Mouse (Mus musculus) embryo, embryonic 10.5 days (tissue): ENCODE results near the gene Cyb5r2.
A peak's percentile ranks its signal among the peaks of the same experiment; 100 is the strongest.

Source experiments
- DNase-seq: peaks from one replicate; pipeline ENCODE4 v3.0.0-alpha.2; 2015; ENCODE audit warnings: low spot score

Cyb5r2 gene

GRCm38 (mm10) chr7:107722536-107722935 lies 35.3 kb downstream of the Cyb5r2 start:
- no peak for DNase-seq

DNA sequence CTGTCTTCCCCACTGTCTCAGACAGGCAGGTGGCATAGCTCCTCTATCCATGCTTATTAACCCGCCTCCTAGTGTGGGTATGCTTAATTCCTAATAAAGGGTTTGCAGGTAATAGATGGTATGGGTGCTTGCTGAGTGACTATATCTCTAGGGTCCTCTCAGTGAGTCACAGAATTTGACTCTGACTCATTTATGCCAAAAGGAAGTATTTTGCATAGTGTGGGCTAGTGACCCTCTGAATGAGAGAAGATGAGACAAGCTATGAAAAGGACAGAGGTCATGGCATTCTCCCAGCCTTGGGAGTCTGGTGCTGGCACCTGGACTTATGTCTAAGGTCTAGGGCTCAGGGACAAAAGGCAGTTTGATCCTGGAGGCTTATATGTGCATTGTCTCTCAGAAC lies 37.1 kb downstream of the Cyb5r2 start:
- DNase-seq: no peak

DNA sequence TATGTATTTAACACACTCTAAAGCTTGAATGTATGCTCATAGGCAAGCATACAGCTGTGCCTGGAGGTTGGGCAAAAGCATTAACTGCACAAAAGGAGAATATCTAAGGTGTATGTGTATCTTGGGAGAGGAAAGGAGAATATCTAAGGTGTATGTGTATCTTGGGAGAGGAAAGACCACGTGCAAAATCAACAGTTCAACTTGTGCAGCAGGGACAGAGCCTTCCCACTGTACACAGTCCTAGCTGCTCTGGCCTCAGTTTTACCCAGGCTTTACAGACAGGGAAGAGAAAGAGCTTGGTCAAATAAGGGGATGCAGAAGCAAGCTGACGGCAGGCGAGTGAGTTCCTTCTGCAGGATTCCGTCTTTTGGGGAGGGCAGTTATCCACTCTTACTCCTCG lies 43.8 kb downstream of the Cyb5r2 start:
- no peak for DNase-seq

DNA sequence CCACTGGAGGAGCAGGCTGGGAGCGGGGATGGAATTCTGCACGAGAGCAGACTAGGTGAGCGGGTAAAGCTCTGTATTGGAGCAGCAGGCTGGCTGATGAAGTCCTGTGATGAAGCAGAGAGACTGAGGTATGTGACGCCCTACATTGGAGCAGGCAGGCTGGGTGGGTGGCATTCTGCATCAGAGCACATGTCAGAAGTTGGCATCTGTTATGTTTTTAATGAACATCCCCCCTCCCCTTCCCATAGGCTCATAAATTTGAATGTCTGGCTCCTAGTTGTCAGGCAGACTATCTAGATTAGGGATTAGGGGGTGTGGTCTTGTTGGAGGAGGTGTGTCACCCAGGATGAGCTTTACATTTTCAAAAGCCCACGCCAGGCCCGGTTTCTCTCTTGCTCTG lies 45.1 kb downstream of the Cyb5r2 start:
- DNase-seq: no peak

- peak; percentile 85 for DNase-seq
These were observed 49.2 kb downstream of the Cyb5r2 start for GRCm38 (mm10) chr7:107708491-107709112.

- DNase-seq: no peak
These were observed 50.2 kb downstream of the Cyb5r2 start for GRCm38 (mm10) chr7:107707650-107708049.

DNA sequence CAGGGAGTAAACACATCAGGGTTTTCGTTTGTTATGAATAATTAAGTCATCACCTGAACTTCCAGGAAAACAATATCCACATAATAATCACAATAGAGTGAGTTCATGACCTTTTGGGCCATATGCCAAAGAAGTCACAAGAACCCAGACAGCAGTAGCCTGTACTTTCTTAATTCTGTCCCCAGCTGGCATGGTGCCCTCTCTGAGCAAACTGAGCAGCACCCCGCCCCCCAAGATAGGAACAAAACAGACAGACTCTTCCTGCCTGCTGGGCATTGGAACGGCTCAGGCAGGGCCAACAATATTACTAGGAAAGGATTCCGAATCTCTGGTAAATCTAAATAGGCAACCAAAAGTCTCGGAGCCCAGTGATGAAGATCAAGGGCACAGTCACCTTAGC lies 51.9 kb downstream of the Cyb5r2 start:
- no peak for DNase-seq

- no peak for DNase-seq
These were observed 55.1 kb downstream of the Cyb5r2 start for GRCm38 (mm10) chr7:107702461-107703380.

DNA sequence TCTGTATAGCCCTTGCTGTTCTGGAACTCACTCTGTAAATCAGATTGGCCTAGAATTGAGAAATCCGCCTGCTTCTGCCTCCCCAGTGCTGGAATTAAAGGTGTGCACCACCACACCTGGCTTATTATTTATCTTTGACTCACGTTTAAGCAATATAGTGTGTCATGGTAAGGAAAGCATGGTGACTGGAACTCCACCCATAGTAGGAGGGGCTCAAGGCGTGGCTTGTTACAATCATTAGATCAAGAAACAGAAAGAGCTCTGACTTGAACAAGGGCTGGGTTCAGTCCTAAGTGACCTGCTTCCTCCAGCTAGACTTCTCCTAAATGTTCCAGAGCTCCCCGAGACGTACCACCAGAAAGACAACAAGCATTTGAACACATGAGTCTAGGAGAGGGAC lies 57.2 kb downstream of the Cyb5r2 start:
- no peak for DNase-seq

GRCm38 (mm10) chr7:107699926-107700325 lies 57.9 kb downstream of the Cyb5r2 start:
- no peak for DNase-seq
